Mouse (Mus musculus) adrenal gland (tissue): Measurements from ENCODE around the gene 4930562C15Rik.

Experiments
- intact Hi-C: fragments of 180-260 bp; cut with DNase I; formaldehyde crosslinking; loops from one replicate; pipeline ENCODE4 v1.15.1; 2025

Gene 4930562C15Rik

GRCm38 (mm10) chr16:4861392-4861791, 26.2 kb downstream of the 4930562C15Rik start:
- intact Hi-C loops = loop anchor here (10.0 kb wide), 1 partner anchor 97 kb away; no protein-coding TSS in a partner anchor

- intact Hi-C loops = loop anchor here (10.0 kb wide), 1 partner anchor 98 kb away; no protein-coding TSS in a partner anchor
Observed at GRCm38 (mm10) chr16:4862863-4863483, 27.8 kb downstream of the 4930562C15Rik start.

GRCm38 (mm10) chr16:4863742-4864141, 28.5 kb downstream of the 4930562C15Rik start:
- intact Hi-C loops = loop anchor here (10.0 kb wide), 1 partner anchor 99 kb away; no protein-coding TSS in a partner anchor

- intact Hi-C loops = loop anchor here (10.0 kb wide), 1 partner anchor 101 kb away; no protein-coding TSS in a partner anchor
Observed at GRCm38 (mm10) chr16:4866101-4866695, 31.0 kb downstream of the 4930562C15Rik start.

GRCm38 (mm10) chr16:4870490-4870889, 35.3 kb downstream of the 4930562C15Rik start:
- intact Hi-C loops = no loop called here

GRCm38 (mm10) chr16:4871926-4872325, 36.7 kb downstream of the 4930562C15Rik start:
- intact Hi-C loops = no loop called here

- intact Hi-C loops = loop anchor here (5.0 kb wide), 1 partner anchor 37 kb away; no protein-coding TSS in a partner anchor
Observed at GRCm38 (mm10) chr16:4875198-4876032, 40.2 kb downstream of the 4930562C15Rik start.

GRCm38 (mm10) chr16:4876033-4876680, 40.9 kb downstream of the 4930562C15Rik start:
- intact Hi-C loops = loop anchor here (5.0 kb wide), 1 partner anchor 36 kb away; no protein-coding TSS in a partner anchor

- intact Hi-C loops = loop anchor here (5.0 kb wide), 1 partner anchor 35 kb away; no protein-coding TSS in a partner anchor
Observed at GRCm38 (mm10) chr16:4877195-4877594, 42.0 kb downstream of the 4930562C15Rik start.

- intact Hi-C loops = loop anchor here (5.0 kb wide), 1 partner anchor 35 kb away; no protein-coding TSS in a partner anchor
Observed at GRCm38 (mm10) chr16:4877701-4878100, 42.5 kb downstream of the 4930562C15Rik start.

- intact Hi-C loops = loop anchor here (5.0 kb wide), 1 partner anchor 34 kb away; no protein-coding TSS in a partner anchor
Observed at GRCm38 (mm10) chr16:4878192-4878885, 43.1 kb downstream of the 4930562C15Rik start.

GRCm38 (mm10) chr16:4879101-4879707, 44.0 kb downstream of the 4930562C15Rik start:
- intact Hi-C loops = loop anchor here (5.0 kb wide), 1 partner anchor 33 kb away; no protein-coding TSS in a partner anchor

- intact Hi-C loops = loop anchor here (5.0 kb wide), 1 partner anchor 33 kb away; no protein-coding TSS in a partner anchor
Observed at GRCm38 (mm10) chr16:4879708-4880124, 44.5 kb downstream of the 4930562C15Rik start.

- intact Hi-C loops = no loop called here
Observed at GRCm38 (mm10) chr16:4880136-4880825, 45.1 kb downstream of the 4930562C15Rik start, which contains the start of gene Ubald1. Ubald1 (minus strand) TSS chr16:4880315.

GRCm38 (mm10) chr16:4881400-4882351, 46.5 kb downstream of the 4930562C15Rik start:
- intact Hi-C loops = no loop called here

GRCm38 (mm10) chr16:4884930-4885329, 49.7 kb downstream of the 4930562C15Rik start:
- intact Hi-C loops = no loop called here

- intact Hi-C loops = no loop called here
Observed at GRCm38 (mm10) chr16:4885760-4886689, 50.8 kb downstream of the 4930562C15Rik start, which contains the start of gene Mgrn1. Mgrn1 (plus strand) TSS chr16:4886249.
